Mouse (Mus musculus): ENCODE measurements around the gene March9.

DNA sequence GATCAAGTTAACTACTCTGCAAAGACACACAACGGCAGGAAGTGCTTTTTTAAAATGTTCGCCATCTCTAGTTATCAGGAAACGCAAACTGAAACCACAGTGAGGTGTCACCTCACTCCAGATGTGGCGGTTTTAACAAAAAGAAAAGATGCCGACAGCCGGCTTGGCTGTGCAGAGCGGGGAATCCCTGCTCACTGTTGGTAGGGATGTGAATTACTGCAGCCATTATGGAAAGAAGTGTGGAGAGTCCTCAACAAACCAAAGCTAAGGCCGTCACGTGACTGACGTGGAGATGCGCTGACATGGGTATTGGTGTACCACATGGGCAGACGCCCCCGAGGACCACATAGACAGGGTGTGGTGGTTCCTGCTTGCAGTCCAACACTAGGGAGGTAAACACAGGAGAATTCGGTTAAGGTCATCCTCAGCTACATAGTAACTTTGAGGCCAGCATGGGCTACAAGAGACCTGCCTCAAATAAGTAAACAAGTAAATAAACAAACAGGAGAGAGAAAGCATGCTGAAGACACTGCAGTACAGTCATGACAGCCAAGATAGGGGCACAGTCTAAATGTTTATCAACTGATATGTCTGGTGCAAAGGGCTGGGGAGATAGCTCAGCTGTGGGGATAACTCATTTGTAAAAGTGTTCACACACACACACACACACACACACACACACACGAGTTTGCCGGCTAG, 47.7 kb upstream of the March9 start:
- TF ChIP-seq POLR2A (IDR thresholded peaks at IDR 0.05; ENCODE audit: control insufficient read depth in 1 of 2, insufficient read depth in 1 of 2, low read depth in 1 of 2, low read length in 2 of 2, poor library complexity in 1 of 2) (no peak), TCF12 (IDR thresholded peaks at IDR 0.05; ENCODE audit: low read depth, low read length) (no peak), ZC3H11A (IDR thresholded peaks at IDR 0.05; ENCODE audit: low read depth, low read length) (no peak), ZNF384 (IDR thresholded peaks at IDR 0.05; ENCODE audit: low read depth, low read length) (no peak), CTCF (IDR thresholded peaks at IDR 0.05 in 2 of 3, conservative IDR thresholded peaks at IDR 0.05 in 1 of 3; ENCODE audit: control insufficient read depth in 1 of 3, insufficient read depth in 1 of 3, low read depth in 2 of 3, low read length in 3 of 3, poor library complexity in 1 of 3, severe bottlenecking in 1 of 3) (no peak), USF1 (IDR thresholded peaks at IDR 0.05; ENCODE audit: low read depth, low read length) (peak; percentile 26; the same call in 1 of the 2 replicates), E2F4 (IDR thresholded peaks at IDR 0.05; ENCODE audit: borderline replicate concordance, low read depth, low read length) (no peak), SMC3 (IDR thresholded peaks at IDR 0.05; ENCODE audit: low read depth, low read length) (no peak), GATA1 (IDR thresholded peaks at IDR 0.05; ENCODE audit: low read depth, low read length) (no peak), EP300 (IDR thresholded peaks at IDR 0.05; ENCODE audit: low read depth in 1 of 2, low read length in 2 of 2) (no peak), HCFC1 (IDR thresholded peaks at IDR 0.05; ENCODE audit: low read depth, low read length) (no peak), MXI1 (IDR thresholded peaks at IDR 0.05; ENCODE audit: low read depth, low read length) (no peak), MEF2A (IDR thresholded peaks at IDR 0.05; ENCODE audit: extremely low read depth, insufficient replicate concordance, low read depth, low read length, poor library complexity, severe bottlenecking) (no peak), MYB (IDR thresholded peaks at IDR 0.05; ENCODE audit: low read depth, low read length) (no peak)
